Comparison of ENCODE assay signal across 18 mouse cellular contexts in the genomic region with DNA sequence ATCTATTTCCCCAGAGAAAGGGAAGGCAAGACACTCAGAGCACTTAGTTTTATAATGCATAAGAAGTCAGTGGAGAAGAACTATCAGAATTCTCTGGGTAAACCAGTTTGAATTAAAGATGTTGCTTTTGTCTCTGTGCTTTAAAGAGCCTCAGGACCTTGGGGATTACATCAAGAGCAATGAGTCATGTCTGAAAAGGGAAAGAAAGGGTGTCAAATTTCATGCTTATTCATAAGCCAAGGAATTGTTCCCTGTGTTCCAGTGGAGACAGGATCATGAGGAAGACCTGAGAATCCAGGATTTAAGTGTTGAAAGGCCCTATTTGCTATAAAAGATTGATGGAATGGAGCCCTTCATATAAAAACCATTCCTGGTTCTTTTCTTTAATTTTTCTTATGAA. TPM values are rescaled to one million over a fixed set of nuclear protein-coding genes. Genes with fewer than 3 reads are reported as not detected.
DNase-seq lines count a peak whose midpoint lies in the region; ATAC-seq and TF ChIP-seq lines count a peak whose summit lies in the region.
"Had no signal": no experiment of that assay in that cellular context is flagged by ENCODE, and none has a peak within 500 bp of the region (broad histone marks: within the 10 kb centered on the region; RNA-seq: fewer than 3 reads in every experiment).

No protein-coding gene starts in this region.

- no peak overlapping the region for H3K4me2 ChIP-seq in embryonic facial prominence, embryonic 11.5 days (ENCODE audit: low read depth, low read length)
- H3K4me2 ChIP-seq in kidney, embryonic 16.5 days (replicated peaks; ENCODE audit: low read depth, low read length): no peak overlapping the region
- H3K4me2 ChIP-seq: embryonic facial prominence, embryonic 12.5 days; forebrain, embryonic 15.5 days; liver, embryonic 11.5 days had no signal

- no peak for TF ChIP-seq CTCF in embryonic fibroblast, embryonic 13.5 days (IDR thresholded peaks at IDR 0.05; ENCODE audit: borderline replicate concordance, insufficient read depth, low read length)

- no peak overlapping the region for H3K4me3 ChIP-seq in embryonic facial prominence, embryonic 11.5 days (ENCODE audit: low read depth, low read length)
- no peak overlapping the region for H3K4me3 ChIP-seq in embryonic facial prominence, embryonic 10.5 days
- no peak overlapping the region for H3K4me3 ChIP-seq in kidney, embryonic 16.5 days (ENCODE audit: low read length)
- no peak overlapping the region for H3K4me3 ChIP-seq in embryonic fibroblast, embryonic 13.5 days (ENCODE audit: insufficient read depth, low read length)
- H3K4me3 ChIP-seq: embryonic facial prominence, embryonic 12.5 days; forebrain, embryonic 15.5 days; layer of hippocampus, adult 2 months had no signal

- H3K4me1 ChIP-seq in embryonic facial prominence, embryonic 11.5 days (ENCODE audit: control insufficient read depth, insufficient read depth, low read length): no peaks in the 10 kb centered on the region
- peaks cover 6% of the 10 kb centered on the region; the same call in 1 of the 2 replicates for H3K4me1 ChIP-seq in embryonic facial prominence, embryonic 10.5 days
- peaks cover 22% of the 10 kb centered on the region for H3K4me1 ChIP-seq in kidney, embryonic 16.5 days (ENCODE audit: insufficient read depth, low read length)
- H3K4me1 ChIP-seq in embryonic fibroblast, embryonic 13.5 days (ENCODE audit: control insufficient read depth, insufficient read depth, low read length): peaks cover 5% of the 10 kb centered on the region; the same call in 1 of the 2 replicates
- H3K4me1 ChIP-seq: embryonic facial prominence, embryonic 12.5 days had no signal

- H3K9ac ChIP-seq in embryonic facial prominence, embryonic 11.5 days (replicated peaks; ENCODE audit: low read length): no peak overlapping the region
- no peak overlapping the region for H3K9ac ChIP-seq in kidney, embryonic 16.5 days (replicated peaks; ENCODE audit: low read length)
- H3K9ac ChIP-seq: embryonic facial prominence, embryonic 12.5 days; forebrain, embryonic 15.5 days had no signal

- no peak for TF ChIP-seq POLR2A in embryonic fibroblast, embryonic 13.5 days (IDR thresholded peaks at IDR 0.05; ENCODE audit: low read depth, low read length)

- DNase-seq in embryonic facial prominence, embryonic 11.5 days (ENCODE audit: low spot score): peak; percentile 17
- DNase-seq in embryonic facial prominence, embryonic 10.5 days (ENCODE audit: low spot score): no peak
- no peak for DNase-seq in kidney, adult 9 months
- peak; percentile 65 for DNase-seq in 416B (ENCODE audit: low read depth)
- no peak for DNase-seq in cerebellum, adult 9-11 months
- DNase-seq in cerebellum, postnatal 10 days: no peak
- DNase-seq: cerebellum, adult 11-12 months; gastrocnemius, postnatal 10 days; kidney, adult 18-20 months; right cerebral cortex, postnatal 14 days; thymus, postnatal 14 days had no signal

- no peaks in the 10 kb centered on the region for H3K9me3 ChIP-seq in embryonic facial prominence, embryonic 11.5 days (replicated peaks; ENCODE audit: control insufficient read depth, low read length)
- no peaks in the 10 kb centered on the region for H3K9me3 ChIP-seq in embryonic facial prominence, embryonic 10.5 days
- no peaks in the 10 kb centered on the region for H3K9me3 ChIP-seq in kidney, embryonic 16.5 days (ENCODE audit: low read length)
- H3K9me3 ChIP-seq: embryonic facial prominence, embryonic 12.5 days; forebrain, embryonic 15.5 days had no signal

- H3K36me3 ChIP-seq in embryonic facial prominence, embryonic 11.5 days (replicated peaks; ENCODE audit: control insufficient read depth, insufficient read depth, low read depth, low read length): no peaks in the 10 kb centered on the region
- H3K36me3 ChIP-seq in embryonic facial prominence, embryonic 10.5 days (replicated peaks): no peaks in the 10 kb centered on the region
- no peaks in the 10 kb centered on the region for H3K36me3 ChIP-seq in kidney, embryonic 16.5 days (ENCODE audit: insufficient read depth, low read length)
- H3K36me3 ChIP-seq: embryonic facial prominence, embryonic 12.5 days; forebrain, embryonic 15.5 days had no signal

- H3K27me3 ChIP-seq in embryonic facial prominence, embryonic 11.5 days (ENCODE audit: control insufficient read depth, insufficient read depth, low read length): no peaks in the 10 kb centered on the region
- no peaks in the 10 kb centered on the region for H3K27me3 ChIP-seq in embryonic facial prominence, embryonic 10.5 days (replicated peaks; ENCODE audit: low read depth, poor library complexity, severe bottlenecking)
- H3K27me3 ChIP-seq in kidney, embryonic 16.5 days (ENCODE audit: insufficient read depth, low read length): no peaks in the 10 kb centered on the region
- H3K27me3 ChIP-seq: embryonic facial prominence, embryonic 12.5 days; forebrain, embryonic 15.5 days had no signal

- no peak overlapping the region for H3K27ac ChIP-seq in embryonic facial prominence, embryonic 11.5 days (replicated peaks; ENCODE audit: low read depth, low read length)
- H3K27ac ChIP-seq in embryonic facial prominence, embryonic 10.5 days (replicated peaks): no peak overlapping the region
- 0 out of 2 replicates have a peak overlapping the region, but pooled peaks have one; percentile 43 for H3K27ac ChIP-seq in kidney, embryonic 16.5 days (ENCODE audit: low read length)
- H3K27ac ChIP-seq in embryonic fibroblast, embryonic 13.5 days (ENCODE audit: insufficient read depth, low read length): peak overlapping the region; percentile 47; the same call in 1 of the 2 replicates
- H3K27ac ChIP-seq: embryonic facial prominence, embryonic 12.5 days; forebrain, embryonic 15.5 days; layer of hippocampus, adult 2 months had no signal

- ATAC-seq in embryonic facial prominence, embryonic 11.5 days (replicated peaks; ENCODE audit: insufficient number of reproducible peaks, low FRiP score, low TSS enrichment, low read depth): no peak
- ATAC-seq in kidney, embryonic 16.5 days (ENCODE audit: low FRiP score, low TSS enrichment): no peak
- ATAC-seq: forebrain, embryonic 15.5 days; hindbrain, embryonic 16.5 days had no signal

RNA-seq across cellular contexts. Expression of a gene that starts 38.1 kb away (rescaled TPM):
- 10.5 and 11.2 TPM in 2 replicates for polyA plus RNA-seq in embryonic facial prominence, embryonic 11.5 days (2014; fragmentation: Nextera tagmentation; extraction: Ambion mirVana)
- polyA plus RNA-seq in embryonic facial prominence, embryonic 10.5 days (2016; fragmentation: Nextera tagmentation; extraction: Ambion mirVana): 6.1 and 6.6 TPM in 2 replicates
- 22.5 and 22.6 TPM in 2 replicates for polyA plus RNA-seq in kidney, embryonic 16.5 days (2015; fragmentation: Nextera tagmentation; extraction: Ambion mirVana)
- polyA plus RNA-seq in embryonic fibroblast, embryonic 13.5 days (2011; ENCODE audit: insufficient read length, low read depth, missing spikeins): 26.8 and 27.8 TPM in 2 replicates

Comparison
In these comparisons a context has a peak if more than half of its experiments do, and no peak if none do; other contexts are left out.
1. DNase-seq: peak in embryonic facial prominence, embryonic 11.5 days (single experiment) and 416B (single experiment); none in embryonic facial prominence, embryonic 10.5 days (single experiment), kidney, adult 9 months (single experiment), cerebellum, adult 9-11 months (single experiment) and cerebellum, postnatal 10 days (0 of 2).
2. H3K27ac ChIP-seq: peak in kidney, embryonic 16.5 days (single experiment) and embryonic fibroblast, embryonic 13.5 days (single experiment); none in embryonic facial prominence, embryonic 11.5 days (single experiment) and embryonic facial prominence, embryonic 10.5 days (single experiment).